Mouse (Mus musculus): ENCODE measurements around the gene 9530077C05Rik.
"Not testable (repeated sequence)": the region's sequence is repeated elsewhere in the genome, so short reads cannot be mapped to it uniquely, and the experiment has no call there.

Gene 9530077C05Rik

GRCm38 (mm10) chr9:22411002-22411857 is at the start of gene 9530077C05Rik:
9530077C05Rik (plus strand) TSS chr9:22411513.
- DNase-seq (ENCODE audit: low read depth, low spot score) = peak; percentile 94

GRCm38 (mm10) chr9:22366221-22366620 is 45.1 kb upstream of the 9530077C05Rik start:
- no peak for DNase-seq (ENCODE audit: low read depth, low spot score)

- no peak for DNase-seq (ENCODE audit: low read depth, low spot score)
These were observed 44.7 kb upstream of the 9530077C05Rik start for GRCm38 (mm10) chr9:22366621-22367020.

- DNase-seq (ENCODE audit: low read depth, low spot score) = no peak
These were observed 43.3 kb upstream of the 9530077C05Rik start for GRCm38 (mm10) chr9:22368030-22368429.

- no peak for DNase-seq (ENCODE audit: low read depth, low spot score)
These were observed 38.6 kb upstream of the 9530077C05Rik start for GRCm38 (mm10) chr9:22372760-22373159.

GRCm38 (mm10) chr9:22376086-22376485 is 35.2 kb upstream of the 9530077C05Rik start:
- DNase-seq (ENCODE audit: low read depth, low spot score) = no peak

GRCm38 (mm10) chr9:22385890-22386289 is 25.4 kb upstream of the 9530077C05Rik start:
- no peak for DNase-seq (ENCODE audit: low read depth, low spot score)

GRCm38 (mm10) chr9:22387901-22388300 is 23.4 kb upstream of the 9530077C05Rik start:
- no peak for DNase-seq (ENCODE audit: low read depth, low spot score)

GRCm38 (mm10) chr9:22388401-22388980 is 22.8 kb upstream of the 9530077C05Rik start:
- no peak for DNase-seq (ENCODE audit: low read depth, low spot score)

GRCm38 (mm10) chr9:22389021-22389476 is 22.3 kb upstream of the 9530077C05Rik start, which contains the start of gene Anln:
Anln (minus strand) TSS chr9:22389188.
- DNase-seq (ENCODE audit: low read depth, low spot score) = peak; percentile 68

GRCm38 (mm10) chr9:22389736-22390245 is 21.5 kb upstream of the 9530077C05Rik start:
- no peak for DNase-seq (ENCODE audit: low read depth, low spot score)

- DNase-seq (ENCODE audit: low read depth, low spot score) = no peak
These were observed 20.9 kb upstream of the 9530077C05Rik start for GRCm38 (mm10) chr9:22390390-22390789.

GRCm38 (mm10) chr9:22394725-22395124 is 16.6 kb upstream of the 9530077C05Rik start:
- DNase-seq (ENCODE audit: low read depth, low spot score) = no peak

GRCm38 (mm10) chr9:22399021-22399420 is 12.3 kb upstream of the 9530077C05Rik start:
- DNase-seq (ENCODE audit: low read depth, low spot score) = no peak

GRCm38 (mm10) chr9:22402001-22402400 is 9.3 kb upstream of the 9530077C05Rik start:
- no peak for DNase-seq (ENCODE audit: low read depth, low spot score)

GRCm38 (mm10) chr9:22402976-22403375 is 8.3 kb upstream of the 9530077C05Rik start:
- DNase-seq (ENCODE audit: low read depth, low spot score) = no peak

GRCm38 (mm10) chr9:22403501-22403900 is 7.8 kb upstream of the 9530077C05Rik start:
- DNase-seq (ENCODE audit: low read depth, low spot score) = not testable (repeated sequence)

GRCm38 (mm10) chr9:22405414-22405813 is 5.9 kb upstream of the 9530077C05Rik start:
- no peak for DNase-seq (ENCODE audit: low read depth, low spot score)

GRCm38 (mm10) chr9:22407633-22408032 is 3.7 kb upstream of the 9530077C05Rik start:
- not testable (repeated sequence) for DNase-seq (ENCODE audit: low read depth, low spot score)

GRCm38 (mm10) chr9:22408344-22408743 is 3.0 kb upstream of the 9530077C05Rik start:
- DNase-seq (ENCODE audit: low read depth, low spot score) = not testable (repeated sequence)

GRCm38 (mm10) chr9:22409501-22409900 is 1.8 kb upstream of the 9530077C05Rik start:
- DNase-seq (ENCODE audit: low read depth, low spot score) = no peak

- no peak for DNase-seq (ENCODE audit: low read depth, low spot score)
These were observed 4.9 kb downstream of the 9530077C05Rik start for GRCm38 (mm10) chr9:22416187-22416586.

Measured in brain, embryonic 18.5 days (tissue).